21 mouse cellular contexts compared by ENCODE assay signal in genomic region chr8:84395751-84396457, GRCm38 (mm10).
"Had no signal": no experiment of that assay in that cellular context is flagged by ENCODE, and none has a peak within 500 bp of the region (broad histone marks: within the 10 kb centered on the region; RNA-seq: fewer than 3 reads in every experiment).

No protein-coding gene starts in this region.

- H3K27me3 ChIP-seq: limb, embryonic 12.5 days; limb, embryonic 15.5 days; midbrain, embryonic 12.5 days; midbrain, embryonic 15.5 days; neural tube, embryonic 12.5 days; neural tube, embryonic 15.5 days had no signal

- ATAC-seq: liver, postnatal 0 days; lung, postnatal 0 days; midbrain, embryonic 15.5 days had no signal

- H3K27ac ChIP-seq: kidney, postnatal 0 days; limb, embryonic 12.5 days; limb, embryonic 15.5 days; liver, embryonic 14.5 days; macrophage; midbrain, embryonic 12.5 days; midbrain, embryonic 15.5 days; neural tube, embryonic 12.5 days; neural tube, embryonic 15.5 days; stomach, postnatal 0 days had no signal

- H3K4me1 ChIP-seq: limb, embryonic 12.5 days; limb, embryonic 15.5 days; midbrain, embryonic 12.5 days; midbrain, embryonic 15.5 days; neural tube, embryonic 12.5 days; neural tube, embryonic 15.5 days had no signal

- DNase-seq: kidney, postnatal 36 days; left cerebral cortex, postnatal 4 days; liver, postnatal 0 days; lung, embryonic 14.5 days; right cerebral cortex, adult 18-20 months; right cerebral cortex, postnatal 14 days; right cerebral cortex, postnatal 4 days; thymus, adult 2 months; thymus, postnatal 14 days; thymus, postnatal 4 days had no signal

- H3K4me3 ChIP-seq: limb, embryonic 12.5 days; limb, embryonic 15.5 days; midbrain, embryonic 12.5 days; midbrain, embryonic 15.5 days; neural tube, embryonic 12.5 days; neural tube, embryonic 15.5 days had no signal
